Mouse (Mus musculus): Measurements from ENCODE around the gene Upk1a. TPM values are rescaled to one million over a fixed set of nuclear protein-coding genes. Genes with fewer than 3 reads are reported as not detected.

The Upk1a gene
- total and polyA plus RNA-seq, 3 experiments, result 0.54 to 1.6 TPM; not detected in 1

DNA sequence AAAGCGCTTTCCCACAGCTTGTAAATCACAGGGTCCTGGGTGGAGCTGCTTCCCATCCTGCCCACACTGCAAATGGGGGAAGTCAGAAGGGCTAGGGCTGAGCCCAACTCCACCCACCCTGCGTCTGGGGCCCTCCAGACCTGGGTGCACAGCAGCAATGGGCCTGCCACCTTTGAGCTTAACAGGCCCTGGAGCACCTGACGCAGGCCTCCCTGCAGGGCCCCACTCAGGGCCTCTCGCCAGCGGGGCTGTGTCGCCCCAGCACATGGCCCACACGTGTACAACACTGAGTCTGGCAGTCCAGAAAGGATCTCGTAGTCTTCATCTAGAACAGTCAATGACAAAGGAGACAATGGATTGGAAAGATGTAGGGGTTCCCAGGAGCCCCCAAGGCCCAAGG lies 32.7 kb downstream of the Upk1a start:
- H3K27me3 ChIP-seq (ENCODE audit: control insufficient read depth in 1 of 2, insufficient read depth in 2 of 2, low read length in 2 of 2), result no peaks in the 10 kb centered on the region
- DNase-seq (ENCODE audit: low read depth, low spot score), result no peak
- no peak overlapping the region for H3K4me3 ChIP-seq (ENCODE audit: control insufficient read depth in 1 of 2, insufficient read depth in 1 of 2, low read depth in 2 of 2, low read length in 2 of 2)
- no peaks in the 10 kb centered on the region for H3K9me3 ChIP-seq (replicated peaks; ENCODE audit: insufficient read depth, low read length)
- H3K4me1 ChIP-seq (ENCODE audit: control insufficient read depth in 1 of 2, insufficient read depth in 2 of 2, low read length in 2 of 2), result no peaks in the 10 kb centered on the region
- no peak for TF ChIP-seq USF2 (IDR thresholded peaks at IDR 0.05; ENCODE audit: borderline replicate concordance in 1 of 2, insufficient read depth in 1 of 2, low read depth in 1 of 2, low read length in 2 of 2)
- no peak for TF ChIP-seq JUND (IDR thresholded peaks at IDR 0.05; ENCODE audit: low read depth, low read length)
- no peak for TF ChIP-seq BHLHE40 (IDR thresholded peaks at IDR 0.05; ENCODE audit: borderline replicate concordance, low read depth, low read length)
- no peak for TF ChIP-seq CHD2 (IDR thresholded peaks at IDR 0.05; ENCODE audit: low read length)
- TF ChIP-seq NRF1 (IDR thresholded peaks at IDR 0.05; ENCODE audit: insufficient read depth, low read depth, low read length, poor library complexity, severe bottlenecking), result no peak
- TF ChIP-seq POLR2AphosphoS2 (IDR thresholded peaks at IDR 0.05; ENCODE audit: low read length), result no peak
- TF ChIP-seq MEF2A (IDR thresholded peaks at IDR 0.05; ENCODE audit: extremely low read depth, insufficient replicate concordance, low read depth, low read length, poor library complexity, severe bottlenecking), result no peak
- TF ChIP-seq ZKSCAN1 (IDR thresholded peaks at IDR 0.05; ENCODE audit: low read depth, low read length), result no peak
- no peak for TF ChIP-seq RAD21 (IDR thresholded peaks at IDR 0.05; ENCODE audit: low read depth, low read length)
- no peak for TF ChIP-seq ETS1 (IDR thresholded peaks at IDR 0.05; ENCODE audit: low read depth, low read length)
- no peak for TF ChIP-seq MYC (IDR thresholded peaks at IDR 0.05; ENCODE audit: low read depth, low read length)
- no peak overlapping the region for H3K27ac ChIP-seq (ENCODE audit: control insufficient read depth, low read depth, low read length)
- H3K79me2 ChIP-seq (ENCODE audit: control insufficient read depth, insufficient read depth, low read length, poor library complexity), result no peaks in the 10 kb centered on the region; the same call in 1 of the 2 replicates
- no peak overlapping the region for H3K9ac ChIP-seq (ENCODE audit: control insufficient read depth, low read depth, low read length, poor library complexity, severe bottlenecking)
- peaks cover 0 to 28% of the 10 kb centered on the region in 2 experiments; a peak in 2 of 4 replicates for H3K36me3 ChIP-seq (ENCODE audit: control insufficient read depth in 1 of 2, insufficient read depth in 2 of 2, low read length in 2 of 2)

- H3K36me3 ChIP-seq (ENCODE audit: control insufficient read depth in 1 of 2, insufficient read depth in 2 of 2, low read length in 2 of 2), result peaks cover 0 to 18% of the 10 kb centered on the region in 2 experiments; a peak in 3 of 4 replicates
- no peak for TF ChIP-seq ZC3H11A (IDR thresholded peaks at IDR 0.05; ENCODE audit: low read depth, low read length)
- TF ChIP-seq SIN3A (IDR thresholded peaks at IDR 0.05; ENCODE audit: low read length), result 0 out of 2 replicates have a peak, but pooled peaks have one; percentile 14
- peak; percentile 64 for TF ChIP-seq ETS1 (IDR thresholded peaks at IDR 0.05; ENCODE audit: low read depth, low read length)
- TF ChIP-seq MYC (IDR thresholded peaks at IDR 0.05; ENCODE audit: low read depth, low read length), result no peak
- peak; percentile 84; the same call in 1 of the 2 replicates for TF ChIP-seq TCF12 (IDR thresholded peaks at IDR 0.05; ENCODE audit: low read depth, low read length)
- TF ChIP-seq EP300 (IDR thresholded peaks at IDR 0.05; ENCODE audit: low read depth in 1 of 2, low read length in 2 of 2), result peak; percentile 24 to 71; a peak in 2 of 4 replicates
- TF ChIP-seq JUND (IDR thresholded peaks at IDR 0.05; ENCODE audit: low read depth, low read length), result no peak
- 0 out of 2 replicates have a peak, but pooled peaks have one; percentile 47 for TF ChIP-seq MAX (IDR thresholded peaks at IDR 0.05; ENCODE audit: low read length)
- peak; percentile 63 for TF ChIP-seq TAL1 (IDR thresholded peaks at IDR 0.05; ENCODE audit: low read length)
- no peak for TF ChIP-seq RAD21 (IDR thresholded peaks at IDR 0.05; ENCODE audit: low read depth, low read length)
- TF ChIP-seq GATA1 (IDR thresholded peaks at IDR 0.05; ENCODE audit: low read depth, low read length), result 0 out of 2 replicates have a peak, but pooled peaks have one; percentile 8
- no peaks in the 10 kb centered on the region for H3K27me3 ChIP-seq (ENCODE audit: control insufficient read depth in 1 of 2, insufficient read depth in 2 of 2, low read length in 2 of 2)
- no peak overlapping the region for H3K4me3 ChIP-seq (ENCODE audit: control insufficient read depth in 1 of 2, insufficient read depth in 1 of 2, low read depth in 2 of 2, low read length in 2 of 2)
- DNase-seq (ENCODE audit: low read depth, low spot score), result peak; percentile 53
- no peak overlapping the region for H3K9ac ChIP-seq (ENCODE audit: control insufficient read depth, low read depth, low read length, poor library complexity, severe bottlenecking)
- no peaks in the 10 kb centered on the region for H3K9me3 ChIP-seq (replicated peaks; ENCODE audit: insufficient read depth, low read length)
- H3K4me1 ChIP-seq (ENCODE audit: control insufficient read depth in 1 of 2, insufficient read depth in 2 of 2, low read length in 2 of 2), result peaks cover 0 to 6% of the 10 kb centered on the region in 2 experiments; a peak in 1 of 4 replicates
- peak overlapping the region; percentile 15; the same call in 1 of the 2 replicates for H3K27ac ChIP-seq (ENCODE audit: control insufficient read depth, low read depth, low read length)
- no peaks in the 10 kb centered on the region for H3K79me2 ChIP-seq (ENCODE audit: control insufficient read depth, insufficient read depth, low read length, poor library complexity)
These were observed 39.7 kb downstream of the Upk1a start for GRCm38 (mm10) chr7:30572969-30573368.

Measured in MEL (cell line).